Mouse (Mus musculus) liver, postnatal 0 days (tissue): ENCODE measurements at regions not wholly inside any gene's neighbourhood (a gene's known extent, or its start where the extent isn't known, plus 50 kb on each side); places are given as distances from the start of the nearest gene placed in this dataset.

Experiments
- ATAC-seq: fragments of 200-750 bp; cut with Nextera tagmentation; 2 replicates; pipeline ENCODE4 v1.8.0; 2017; ENCODE audit warnings: mild to moderate bottlenecking, moderate library complexity
- DNase-seq: peaks from one replicate; pipeline ENCODE4 v3.0.0-alpha.2; 2016
- H3K27ac ChIP-seq: fragments of 300-500 bp; sonication (generic); 2 replicates; pipeline ENCODE4 v1.5.1; 2014; ENCODE audit warnings: antibody characterized with exemption, moderate library complexity, mild to moderate bottlenecking, low read depth
- H3K27me3 ChIP-seq: fragments of 300-500 bp; sonication (generic); 2 replicates; pipeline ENCODE4 v1.6.1; 2014; ENCODE audit warnings: low read length, control low read depth, mixed read lengths; ENCODE audit not compliant: insufficient read depth
- H3K36me3 ChIP-seq: fragments of 300-500 bp; sonication (generic); replicated peaks from 2 replicates; pipeline ENCODE4 v1.6.1; 2014; ENCODE audit warnings: mild to moderate bottlenecking, control low read depth, low read length, moderate library complexity, mixed read lengths; ENCODE audit not compliant: insufficient read depth
- H3K4me1 ChIP-seq: fragments of 300-500 bp; sonication (generic); 2 replicates; pipeline ENCODE4 v1.6.1; 2014; ENCODE audit warnings: antibody characterized with exemption, mild to moderate bottlenecking, control low read depth; ENCODE audit not compliant: insufficient read depth
- H3K4me2 ChIP-seq: fragments of 300-500 bp; sonication (generic); 2 replicates; pipeline ENCODE4 v1.6.1; 2014; ENCODE audit warnings: low read depth, mild to moderate bottlenecking, low read length, moderate library complexity, mixed read lengths
- H3K4me3 ChIP-seq: fragments of 300-500 bp; sonication (generic); 2 replicates; pipeline ENCODE4 v1.5.1; 2014; ENCODE audit warnings: low read depth, low read length
- H3K9ac ChIP-seq: fragments of 300-500 bp; sonication (generic); replicated peaks from 2 replicates; pipeline ENCODE4 v1.6.1; 2014; ENCODE audit warnings: mild to moderate bottlenecking, moderate library complexity
- H3K9me3 ChIP-seq: fragments of 300-500 bp; sonication (generic); 2 replicates; pipeline ENCODE4 v1.6.1; 2016; ENCODE audit warnings: mild to moderate bottlenecking, control low read depth, low read length, mixed read lengths
- CTCF ChIP-seq: sonication (generic); IDR thresholded peaks from 2 replicates; pipeline ENCODE4 v1.5.1; 2016; ENCODE audit warnings: antibody characterized with exemption, low read depth
- EP300 ChIP-seq: IDR thresholded peaks from 2 replicates; pipeline ENCODE4 v1.6.1; 2016; ENCODE audit warnings: antibody characterized with exemption, low read depth, mild to moderate bottlenecking
- WGBS: fragments of 180-500 bp; shearing (Covaris S2); extraction: QIAGEN DNeasy Blood & Tissue Kit; methylation state at CpG from one replicate; pipeline ENCODE4 v1.1.7; 2014; ENCODE audit not compliant: insufficient replicate concordance; 5-methylcytosine and 5-hydroxymethylcytosine counted together

- Histone ChIP-seq H3K9ac (no peak overlapping the region), H3K36me3 (no peaks in the 10 kb centered on the region), H3K4me3 (no peak overlapping the region), H3K9me3 (peaks cover 5% of the 10 kb centered on the region; the same call in 1 of the 2 replicates), H3K4me2 (no peak overlapping the region), H3K27me3 (no peaks in the 10 kb centered on the region), H3K4me1 (peaks cover 7% of the 10 kb centered on the region; the same call in 1 of the 2 replicates), H3K27ac (no peak overlapping the region)
- peak; percentile 36 for TF ChIP-seq CTCF
- TF ChIP-seq EP300, result no peak
- no peak for DNase-seq
- 81% methylated on average over 2 of the region's 2 CpGs for WGBS
- ATAC-seq, result no peak
Measured at GRCm38 (mm10) chr17:88330129-88330528, 110.4 kb upstream of the Foxn2 start.

- WGBS, result 72% methylated on average over 4 of the region's 4 CpGs
- no peak for DNase-seq
Measured at GRCm38 (mm10) chr17:88333816-88334215, 106.7 kb upstream of the Foxn2 start.

GRCm38 (mm10) chr17:88335271-88335670 is 105.2 kb upstream of the Foxn2 start:
- H3K4me3 ChIP-seq, result no peak overlapping the region
- peaks cover 4% of the 10 kb centered on the region; the same call in 1 of the 2 replicates for H3K4me1 ChIP-seq
- no peaks in the 10 kb centered on the region for H3K27me3 ChIP-seq
- no peaks in the 10 kb centered on the region for H3K36me3 ChIP-seq
- no peak overlapping the region for H3K4me2 ChIP-seq
- 79% methylated on average over 5 of the region's 5 CpGs for WGBS
- no peak for TF ChIP-seq EP300
- no peak for TF ChIP-seq CTCF
- H3K27ac ChIP-seq, result no peak overlapping the region
- ATAC-seq, result no peak
- DNase-seq, result no peak
- H3K9me3 ChIP-seq, result peaks cover 9% of the 10 kb centered on the region
- H3K9ac ChIP-seq, result no peak overlapping the region

More at GRCm38 (mm10) chr17:88333816-88334215, 106.7 kb upstream of the Foxn2 start:
- H3K4me2 ChIP-seq, result no peak overlapping the region
- no peak overlapping the region for H3K9ac ChIP-seq
- TF ChIP-seq CTCF (no peak), EP300 (no peak)
- no peak overlapping the region for H3K27ac ChIP-seq
- ATAC-seq, result no peak
- H3K4me1 ChIP-seq, result peaks cover 4% of the 10 kb centered on the region; the same call in 1 of the 2 replicates
- no peak overlapping the region for H3K4me3 ChIP-seq
- H3K9me3 ChIP-seq, result peaks cover 5% of the 10 kb centered on the region; the same call in 1 of the 2 replicates
- H3K27me3 ChIP-seq, result no peaks in the 10 kb centered on the region
- no peaks in the 10 kb centered on the region for H3K36me3 ChIP-seq

GRCm38 (mm10) chr17:88336140-88336769 is 104.3 kb upstream of the Foxn2 start:
- Histone ChIP-seq H3K27ac (no peak overlapping the region), H3K36me3 (no peaks in the 10 kb centered on the region), H3K9me3 (peaks cover 5% of the 10 kb centered on the region; the same call in 1 of the 2 replicates), H3K27me3 (no peaks in the 10 kb centered on the region), H3K9ac (no peak overlapping the region), H3K4me2 (no peak overlapping the region), H3K4me3 (no peak overlapping the region), H3K4me1 (peaks cover 4% of the 10 kb centered on the region; the same call in 1 of the 2 replicates)
- no peak for DNase-seq
- TF ChIP-seq EP300, result no peak
- no peak for TF ChIP-seq CTCF
- no peak for ATAC-seq
- 58% methylated on average over 3 of the region's 3 CpGs for WGBS

GRCm38 (mm10) chr17:88337649-88338404 is 102.7 kb upstream of the Foxn2 start:
- Histone ChIP-seq H3K27me3 (no peaks in the 10 kb centered on the region), H3K4me3 (no peak overlapping the region), H3K27ac (no peak overlapping the region), H3K9me3 (peaks cover 5% of the 10 kb centered on the region; the same call in 1 of the 2 replicates), H3K36me3 (no peaks in the 10 kb centered on the region), H3K9ac (no peak overlapping the region), H3K4me2 (no peak overlapping the region), H3K4me1 (peaks cover 4% of the 10 kb centered on the region; the same call in 1 of the 2 replicates)
- TF ChIP-seq CTCF (no peak), EP300 (no peak)
- 49% methylated on average over 8 of the region's 8 CpGs for WGBS
- ATAC-seq (no peak), DNase-seq (no peak)

GRCm38 (mm10) chr17:88341141-88341540 is 99.4 kb upstream of the Foxn2 start:
- Histone ChIP-seq H3K27ac (no peak overlapping the region), H3K4me1 (peaks cover 4% of the 10 kb centered on the region; the same call in 1 of the 2 replicates), H3K9ac (no peak overlapping the region), H3K9me3 (peaks cover 5% of the 10 kb centered on the region; the same call in 1 of the 2 replicates), H3K4me2 (no peak overlapping the region), H3K27me3 (no peaks in the 10 kb centered on the region), H3K36me3 (no peaks in the 10 kb centered on the region), H3K4me3 (no peak overlapping the region)
- no peak for ATAC-seq
- TF ChIP-seq CTCF (no peak), EP300 (no peak)
- no peak for DNase-seq
- 59% methylated on average over 5 of the region's 5 CpGs for WGBS
